Mouse (Mus musculus) kidney, adult 8-10 months (tissue): Measurements from ENCODE around the gene Grik2.

Source experiments
- DNase-seq, 2 experiments: peaks; one replicate each; pipeline ENCODE4 v3.0.0; 2022

Gene Grik2

DNA sequence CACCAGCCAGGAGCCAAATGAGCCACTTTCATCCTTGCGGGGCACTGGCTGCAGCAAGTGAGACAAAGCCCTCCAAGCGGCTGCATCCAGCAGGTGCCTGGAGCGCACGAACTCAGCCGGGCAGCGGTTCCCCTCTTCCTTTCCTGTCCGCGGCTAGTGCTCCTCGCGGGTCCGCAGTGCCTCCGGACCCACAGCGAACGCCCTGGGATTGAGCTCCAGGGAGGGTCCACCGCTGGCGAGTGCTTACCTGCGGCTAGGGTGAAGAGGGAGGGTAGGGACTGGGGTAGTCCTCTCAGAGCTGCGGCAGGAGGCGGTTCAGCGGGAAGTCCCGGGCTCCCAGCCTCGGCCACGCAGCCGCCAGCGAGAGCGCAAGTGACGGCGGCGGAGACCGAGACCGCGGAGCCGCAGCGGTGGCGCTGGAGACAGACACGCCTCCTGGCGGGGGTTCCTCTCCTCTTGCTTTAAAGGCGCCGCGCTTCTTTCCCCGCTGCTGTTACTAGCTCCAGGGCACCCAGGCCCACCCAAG, at the start of gene Grik2:
Grik2 (minus strand) TSS at position 386 of the 526 bp plus-strand sequence.
- DNase-seq: peak in 1 of 2 experiments; percentile 6

- no peak for DNase-seq
These were observed 45.8 kb upstream of the Grik2 start for GRCm38 (mm10) chr10:49834392-49834791.

GRCm38 (mm10) chr10:49807276-49807675, 18.7 kb upstream of the Grik2 start:
- no peak for DNase-seq

DNA sequence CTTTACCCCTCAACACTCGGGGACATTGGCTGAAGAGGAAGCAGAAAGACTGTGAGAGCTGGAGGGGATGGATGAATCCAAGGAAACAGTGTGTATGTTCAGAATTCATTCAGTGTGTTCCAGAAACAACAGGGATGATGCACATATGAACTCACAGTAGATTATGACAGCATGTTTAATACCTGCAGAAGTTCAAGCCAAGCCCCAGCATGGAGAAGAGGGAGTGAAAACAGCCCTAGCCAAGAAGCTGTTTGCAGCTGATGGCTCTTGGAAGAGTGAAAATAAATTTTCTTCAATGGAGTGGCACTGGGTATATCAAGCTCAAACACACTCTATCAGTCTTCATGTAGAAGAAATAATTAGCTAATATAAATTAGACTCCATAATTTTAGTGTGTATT, 12.4 kb upstream of the Grik2 start:
- DNase-seq: no peak

GRCm38 (mm10) chr10:49794129-49794528, 5.6 kb upstream of the Grik2 start:
- no peak for DNase-seq

DNA sequence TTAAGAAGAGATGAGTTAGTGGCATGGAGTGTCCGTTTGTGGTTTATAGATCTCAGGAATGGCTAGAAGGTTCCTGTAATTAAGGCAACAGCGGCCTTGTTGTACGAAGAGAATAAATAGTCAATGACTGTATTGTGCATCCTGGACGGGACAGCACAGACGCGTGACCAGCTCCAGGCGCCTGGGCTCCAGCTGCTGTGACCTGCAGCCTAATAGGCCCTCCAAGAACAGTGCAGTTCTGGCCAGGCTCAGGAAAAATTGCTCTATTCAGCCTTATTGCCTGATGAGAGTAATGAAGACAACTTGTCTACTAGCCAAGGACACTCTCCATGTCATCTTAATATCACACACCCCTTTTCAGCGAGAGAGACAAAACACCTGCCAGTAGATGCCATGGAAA, 1.8 kb upstream of the Grik2 start:
- no peak for DNase-seq

- no peak for DNase-seq
These were observed 1.1 kb upstream of the Grik2 start for GRCm38 (mm10) chr10:49789711-49790110.

GRCm38 (mm10) chr10:49788914-49789313, 348 bp upstream of the Grik2 start:
- DNase-seq: no peak

- no peak for DNase-seq
These were observed 1.9 kb downstream of the Grik2 start for GRCm38 (mm10) chr10:49786630-49787029.

GRCm38 (mm10) chr10:49785477-49785876, 3.1 kb downstream of the Grik2 start:
- no peak for DNase-seq

DNA sequence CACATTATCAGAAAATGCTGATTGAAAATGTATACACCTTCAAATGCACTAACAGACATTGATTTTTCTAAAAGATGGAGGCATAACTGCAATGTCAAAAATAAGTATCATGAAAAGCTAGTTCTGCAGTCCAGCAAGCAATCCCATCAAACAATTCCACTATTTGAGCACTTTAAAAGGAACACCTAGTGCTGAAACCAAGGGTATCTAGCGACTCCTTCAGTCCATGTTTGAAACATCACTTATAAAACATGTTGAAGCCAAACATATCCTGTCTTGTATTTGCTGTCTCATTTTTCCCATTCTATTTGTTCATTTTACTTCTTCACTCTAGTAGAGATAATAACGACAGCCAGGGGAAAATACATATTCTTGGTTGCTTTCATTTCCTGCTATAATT, 3.7 kb downstream of the Grik2 start:
- DNase-seq: no peak

GRCm38 (mm10) chr10:49782741-49783691, 5.5 kb downstream of the Grik2 start:
- no peak for DNase-seq

DNA sequence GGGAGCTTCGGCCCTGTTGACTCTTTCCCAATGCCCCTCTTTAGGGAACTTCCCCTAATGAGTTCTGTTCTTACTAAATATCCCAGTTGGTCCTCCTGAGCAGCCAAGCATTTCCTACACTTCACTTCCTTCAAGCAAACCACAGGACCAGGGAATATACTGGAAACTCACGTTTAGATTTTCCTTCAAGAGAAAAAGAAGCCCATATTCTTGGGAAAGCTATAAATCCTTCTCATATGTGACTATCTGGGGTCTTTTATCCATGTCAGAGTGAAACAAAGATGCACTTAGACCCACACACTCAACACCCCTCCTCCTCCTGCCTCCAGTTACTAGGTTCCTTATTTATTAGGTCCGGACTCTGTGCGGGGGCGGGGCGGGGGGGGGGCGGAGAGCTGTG, 6.5 kb downstream of the Grik2 start:
- DNase-seq: no peak

GRCm38 (mm10) chr10:49780430-49780829, 8.1 kb downstream of the Grik2 start:
- DNase-seq: no peak

GRCm38 (mm10) chr10:49768897-49769296, 19.7 kb downstream of the Grik2 start:
- DNase-seq: no peak

DNA sequence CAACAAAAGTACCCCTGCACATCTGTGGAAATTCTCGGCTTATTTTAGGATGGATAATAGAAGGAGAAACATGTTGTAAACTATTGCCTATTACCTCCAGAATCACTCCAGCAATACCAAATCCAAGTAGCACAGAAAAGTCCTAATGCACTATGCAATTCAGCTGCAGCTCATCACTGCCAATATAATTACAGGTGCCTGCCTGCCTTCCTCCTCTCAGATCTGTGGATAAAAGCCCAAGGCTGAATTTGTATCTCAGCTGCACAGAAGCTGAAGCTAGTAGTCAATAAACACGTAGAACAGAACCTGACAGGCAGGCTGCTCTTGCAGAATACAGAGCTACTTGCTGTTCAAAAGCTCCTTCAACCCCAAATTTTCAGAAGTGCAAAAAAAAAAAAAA, 21.0 kb downstream of the Grik2 start:
- no peak for DNase-seq

DNA sequence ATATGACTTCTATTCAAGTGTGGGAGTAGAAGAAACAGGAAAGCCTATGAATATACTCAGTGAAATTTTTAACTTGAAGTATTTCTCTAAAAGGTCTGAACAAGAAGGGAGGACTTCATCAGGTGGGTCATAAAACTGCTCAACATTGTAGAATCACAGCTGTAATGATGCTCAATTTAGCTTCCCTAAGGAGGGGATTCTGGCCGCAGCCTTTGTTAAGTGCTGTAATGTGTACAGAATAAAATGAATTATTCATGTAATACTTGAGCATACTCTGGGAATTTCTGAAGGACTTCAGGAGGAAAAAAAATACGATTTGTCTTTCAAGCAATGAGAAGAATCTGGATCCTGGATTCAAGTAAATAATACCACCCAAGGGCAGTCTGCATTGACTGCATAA, 26.0 kb downstream of the Grik2 start:
- DNase-seq: no peak

DNA sequence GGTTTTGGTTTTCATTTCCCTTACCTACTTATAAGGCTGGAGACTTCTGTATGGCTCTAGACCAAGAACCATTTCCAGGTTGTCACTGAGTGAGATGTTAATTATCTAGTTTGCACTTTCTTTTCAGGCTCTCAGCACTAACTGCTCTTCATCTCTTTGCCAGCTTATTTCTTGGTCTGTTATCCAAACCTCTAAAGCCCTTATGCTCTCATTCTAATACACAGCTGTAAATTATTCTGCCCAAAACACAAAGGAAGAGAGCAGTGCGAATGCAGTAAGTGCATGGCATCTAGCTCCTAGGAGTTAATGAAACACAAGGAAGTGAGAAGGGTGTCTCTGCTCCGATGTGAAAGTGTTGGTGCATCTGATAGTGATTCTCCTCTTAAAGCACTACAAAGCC, 36.8 kb downstream of the Grik2 start:
- DNase-seq: no peak

DNA sequence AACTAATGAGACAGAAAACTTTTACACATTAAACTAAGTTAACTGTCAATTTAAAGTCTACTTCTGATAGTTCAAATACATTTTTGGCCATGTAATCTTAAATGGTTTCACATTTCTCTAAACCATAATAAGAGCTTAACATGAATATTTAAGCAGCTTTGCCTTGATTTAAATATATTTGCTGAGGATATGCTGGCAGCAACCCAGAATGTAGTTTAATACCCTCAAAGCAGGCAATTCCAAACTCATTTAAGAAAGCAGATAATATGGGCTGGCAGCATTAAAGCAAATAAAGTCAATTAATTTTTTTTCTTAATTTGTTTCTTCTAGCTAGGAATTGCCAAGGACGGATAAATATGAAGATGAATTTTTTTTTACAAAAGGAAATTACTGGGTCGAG, 56.7 kb downstream of the Grik2 start:
- DNase-seq: no peak

DNA sequence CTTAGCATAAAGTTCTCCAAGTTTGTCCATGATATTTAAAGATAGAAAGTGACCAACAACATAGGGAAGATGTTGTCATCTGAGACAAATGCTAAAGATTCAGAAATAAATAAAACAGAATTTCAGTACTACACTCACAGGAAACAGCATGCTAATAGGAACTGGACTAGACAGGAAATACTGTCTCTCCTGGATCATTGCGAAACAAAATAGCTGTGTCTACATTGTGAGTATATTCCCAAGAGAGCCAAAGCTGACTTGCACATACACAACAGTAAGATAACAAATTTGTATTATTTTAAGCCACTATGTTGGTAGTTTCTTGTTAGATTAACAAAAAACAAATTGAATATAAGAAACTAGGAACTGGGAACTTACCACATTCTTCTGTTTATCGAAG, 64.9 kb downstream of the Grik2 start:
- no peak for DNase-seq

- no peak for DNase-seq
These were observed 71.7 kb downstream of the Grik2 start for GRCm38 (mm10) chr10:49716856-49717255.

- no peak for DNase-seq
These were observed 78.8 kb downstream of the Grik2 start for GRCm38 (mm10) chr10:49709748-49710147.

DNA sequence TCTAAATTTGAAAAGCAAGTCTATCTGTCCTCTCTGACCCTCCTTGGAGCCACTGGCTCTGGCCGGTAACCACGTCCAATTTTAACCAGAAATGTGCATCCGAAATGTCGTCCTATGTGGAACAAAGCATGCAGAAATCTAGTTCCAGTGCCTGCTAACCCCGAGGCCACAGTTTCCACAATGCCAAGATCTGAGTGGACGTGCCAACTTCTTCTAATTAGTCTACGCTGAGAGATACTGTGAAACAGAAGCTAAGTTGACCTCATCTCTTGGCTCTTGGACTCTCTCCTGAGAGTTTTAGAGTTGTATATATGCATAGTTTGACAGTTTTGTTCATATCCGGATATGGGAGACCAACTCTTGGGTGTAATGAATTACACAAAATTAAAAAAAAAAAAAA, 84.1 kb downstream of the Grik2 start:
- no peak for DNase-seq

GRCm38 (mm10) chr10:49652320-49652719, 136.2 kb downstream of the Grik2 start:
- no peak for DNase-seq

GRCm38 (mm10) chr10:49647116-49647515, 141.4 kb downstream of the Grik2 start:
- no peak for DNase-seq
